Mouse (Mus musculus) embryonic facial prominence, embryonic 13.5 days (tissue): ENCODE measurements around the gene Lgals12. TPM values are rescaled to one million over a fixed set of nuclear protein-coding genes. Genes with fewer than 3 reads are reported as not detected.

Experiments used
- ATAC-seq: fragments of 200-750 bp; cut with Nextera tagmentation; 2 replicates; pipeline ENCODE4 v1.8.0; 2017; ENCODE audit warnings: low read depth; ENCODE audit not compliant: insufficient number of reproducible peaks, insufficient read depth, low FRiP score, low TSS enrichment
- H3K27ac ChIP-seq: fragments of 300-500 bp; sonication (generic); 2 replicates; pipeline ENCODE4 v1.5.1; 2015; ENCODE audit warnings: moderate library complexity, mild to moderate bottlenecking, inconsistent platforms
- H3K27me3 ChIP-seq: fragments of 300-500 bp; sonication (generic); 2 replicates; pipeline ENCODE4 v1.6.1; 2015; ENCODE audit warnings: mild to moderate bottlenecking, inconsistent platforms
- H3K36me3 ChIP-seq: fragments of 300-500 bp; sonication (generic); 2 replicates; pipeline ENCODE4 v1.6.1; 2015; ENCODE audit warnings: mild to moderate bottlenecking, inconsistent platforms
- H3K4me1 ChIP-seq: fragments of 300-500 bp; sonication (generic); 2 replicates; pipeline ENCODE4 v1.6.1; 2015; ENCODE audit warnings: inconsistent platforms
- H3K4me2 ChIP-seq: fragments of 300-500 bp; sonication (generic); 2 replicates; pipeline ENCODE4 v1.6.1; 2015; ENCODE audit warnings: moderate library complexity, mild to moderate bottlenecking, inconsistent platforms
- H3K4me3 ChIP-seq: fragments of 300-500 bp; sonication (generic); 2 replicates; pipeline ENCODE4 v1.5.1; 2015; ENCODE audit warnings: mild to moderate bottlenecking, inconsistent platforms
- H3K9ac ChIP-seq: fragments of 300-500 bp; sonication (generic); 2 replicates; pipeline ENCODE4 v1.6.1; 2015; ENCODE audit warnings: mild to moderate bottlenecking, inconsistent platforms
- H3K9me3 ChIP-seq: fragments of 300-500 bp; sonication (generic); 2 replicates; pipeline ENCODE4 v1.6.1; 2016; ENCODE audit warnings: inconsistent platforms
- WGBS: fragments of 180-500 bp; shearing (Covaris S2); methylation state at CpG from one replicate; pipeline ENCODE4 v1.1.7; 2015; ENCODE audit warnings: mixed read lengths; 5-methylcytosine and 5-hydroxymethylcytosine counted together
- polyA plus RNA-seq: library from polyadenylated mRNA; unstranded; fragments of >200 nt; fragmentation: Nextera tagmentation; extraction: Ambion mirVana; gene quantifications from 2 replicates; pipeline ENCODE4 v1.2.1, GENCODE M21; 2015

Gene Lgals12
- polyA plus RNA-seq, 1 experiment from 2014 or later = 0.65 TPM

- H3K9ac ChIP-seq = peak overlapping the region; percentile 61
Observed at GRCm38 (mm10) chr19:7605930-7606783, 836 bp downstream of the Lgals12 start.

GRCm38 (mm10) chr19:7605013-7605412 is 2.0 kb downstream of the Lgals12 start:
- peaks cover 25% of the 10 kb centered on the region for H3K4me1 ChIP-seq
- no peak overlapping the region for H3K27ac ChIP-seq
- no peaks in the 10 kb centered on the region for H3K9me3 ChIP-seq
- no peak overlapping the region for H3K9ac ChIP-seq
- H3K27me3 ChIP-seq = no peaks in the 10 kb centered on the region
- H3K4me3 ChIP-seq = no peak overlapping the region
- ATAC-seq = no peak
- H3K4me2 ChIP-seq = no peak overlapping the region
- H3K36me3 ChIP-seq = no peaks in the 10 kb centered on the region

More at GRCm38 (mm10) chr19:7605930-7606783, 836 bp downstream of the Lgals12 start:
- H3K36me3 ChIP-seq = no peaks in the 10 kb centered on the region
- peak; percentile 75 for ATAC-seq
- 3% methylated on average over 15 of the region's 15 CpGs for WGBS
- H3K4me1 ChIP-seq = peaks cover 25% of the 10 kb centered on the region
- peak overlapping the region; percentile 32 for H3K4me3 ChIP-seq
- no peaks in the 10 kb centered on the region for H3K27me3 ChIP-seq
- no peaks in the 10 kb centered on the region for H3K9me3 ChIP-seq
- H3K27ac ChIP-seq = peak overlapping the region; percentile 72
- H3K4me2 ChIP-seq = peak overlapping the region; percentile 71

DNA sequence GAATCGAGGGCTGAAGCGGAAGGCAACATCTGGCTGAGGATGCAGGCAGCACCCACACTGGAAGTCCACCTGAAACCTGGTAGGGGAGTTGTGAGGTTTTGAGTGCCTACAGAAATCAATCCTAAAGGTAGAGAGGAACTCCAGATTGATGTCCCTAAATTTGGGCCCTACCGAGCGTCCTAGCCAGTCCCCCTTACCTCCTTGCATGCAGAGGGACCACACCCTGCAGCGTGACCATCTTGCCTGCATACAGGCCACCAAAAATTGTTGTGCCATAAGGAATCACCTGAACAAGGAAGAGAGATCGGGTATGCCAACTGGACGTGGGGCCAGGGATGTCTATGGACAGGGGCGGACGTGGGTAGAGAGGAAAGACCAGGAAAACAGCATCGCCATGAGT is 2.9 kb downstream of the Lgals12 start:
- Histone ChIP-seq H3K4me1 (peaks cover 25% of the 10 kb centered on the region), H3K9ac (no peak overlapping the region), H3K27ac (no peak overlapping the region), H3K27me3 (no peaks in the 10 kb centered on the region), H3K4me3 (no peak overlapping the region), H3K36me3 (no peaks in the 10 kb centered on the region), H3K9me3 (no peaks in the 10 kb centered on the region), H3K4me2 (no peak overlapping the region)
- no peak for ATAC-seq
- WGBS = 92% methylated on average over 10 of the region's 10 CpGs

- H3K9ac ChIP-seq = no peak overlapping the region
- 81% methylated on average over 4 of the region's 4 CpGs for WGBS
- no peaks in the 10 kb centered on the region for H3K9me3 ChIP-seq
- peaks cover 9% of the 10 kb centered on the region for H3K4me1 ChIP-seq
- no peak for ATAC-seq
- no peak overlapping the region for H3K4me3 ChIP-seq
- H3K27ac ChIP-seq = no peak overlapping the region
- no peak overlapping the region for H3K4me2 ChIP-seq
- no peaks in the 10 kb centered on the region for H3K36me3 ChIP-seq
- H3K27me3 ChIP-seq = no peaks in the 10 kb centered on the region
Observed at GRCm38 (mm10) chr19:7601551-7601950, 5.4 kb downstream of the Lgals12 start.

GRCm38 (mm10) chr19:7598481-7598880 is 8.5 kb downstream of the Lgals12 start:
- Histone ChIP-seq H3K27ac (no peak overlapping the region), H3K9me3 (no peaks in the 10 kb centered on the region), H3K4me2 (no peak overlapping the region), H3K36me3 (no peaks in the 10 kb centered on the region), H3K4me1 (no peaks in the 10 kb centered on the region), H3K4me3 (no peak overlapping the region), H3K27me3 (no peaks in the 10 kb centered on the region), H3K9ac (no peak overlapping the region)
- no peak for ATAC-seq
- WGBS = 39% methylated on average over 4 of the region's 4 CpGs

- H3K4me2 ChIP-seq = no peak overlapping the region
- H3K27me3 ChIP-seq = no peaks in the 10 kb centered on the region
- H3K4me1 ChIP-seq = 0 out of 2 replicates have a peak, but pooled peaks cover 3% of the 10 kb centered on the region
- H3K36me3 ChIP-seq = no peaks in the 10 kb centered on the region
- no peak overlapping the region for H3K4me3 ChIP-seq
- H3K9ac ChIP-seq = no peak overlapping the region
- no peaks in the 10 kb centered on the region for H3K9me3 ChIP-seq
- no peak overlapping the region for H3K27ac ChIP-seq
- no peak for ATAC-seq
- WGBS = 10% methylated on average over 2 of the region's 2 CpGs
Observed at GRCm38 (mm10) chr19:7595534-7595933, 11.5 kb downstream of the Lgals12 start.

DNA sequence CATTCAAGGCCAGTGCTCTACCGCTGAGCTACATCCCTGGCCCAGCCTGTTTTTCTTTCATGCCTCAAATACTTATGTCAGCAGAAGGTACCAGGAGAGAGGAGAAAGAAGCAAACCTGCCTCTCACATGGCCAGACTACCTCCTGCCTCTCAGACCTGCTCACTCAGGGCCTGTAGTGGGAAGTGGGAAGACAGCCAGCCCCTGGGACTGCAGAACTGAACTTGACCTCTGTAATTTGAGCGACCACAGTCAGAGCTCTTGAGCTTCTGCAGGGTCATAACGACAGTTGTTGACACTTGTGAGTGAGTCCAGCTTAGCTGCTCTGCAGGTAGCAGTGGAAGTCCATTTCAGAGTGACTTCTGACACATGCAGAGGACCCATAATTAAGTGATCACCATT is 15.0 kb downstream of the Lgals12 start:
- Histone ChIP-seq H3K4me1 (0 out of 2 replicates have a peak, but pooled peaks cover 3% of the 10 kb centered on the region), H3K4me2 (no peak overlapping the region), H3K27me3 (no peaks in the 10 kb centered on the region), H3K4me3 (no peak overlapping the region), H3K9ac (no peak overlapping the region), H3K36me3 (no peaks in the 10 kb centered on the region), H3K27ac (no peak overlapping the region), H3K9me3 (no peaks in the 10 kb centered on the region; the same call in 1 of the 2 replicates)
- WGBS = 39% methylated on average over 3 of the region's 3 CpGs
- no peak for ATAC-seq

DNA sequence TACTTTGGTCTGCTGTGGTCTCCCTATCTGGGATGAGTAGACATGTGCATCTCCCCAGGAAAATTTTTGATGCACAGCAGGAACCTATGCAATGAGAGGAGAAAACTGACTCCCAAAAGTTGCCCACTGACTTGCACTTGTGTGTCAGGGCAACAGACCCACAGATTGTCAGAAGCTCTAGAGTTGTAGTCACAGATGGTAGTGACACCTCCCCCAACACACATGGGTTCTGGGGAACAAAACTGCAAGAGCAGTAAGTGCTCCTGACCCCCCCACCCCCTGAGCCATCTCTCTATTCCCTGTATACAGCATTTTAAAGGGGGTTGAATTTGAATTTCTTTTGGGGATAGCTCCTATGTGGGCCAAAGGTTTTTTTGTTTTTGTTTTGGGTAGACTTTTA is 16.2 kb downstream of the Lgals12 start:
- Histone ChIP-seq H3K27ac (no peak overlapping the region), H3K4me1 (0 out of 2 replicates have a peak, but pooled peaks cover 3% of the 10 kb centered on the region), H3K9me3 (no peaks in the 10 kb centered on the region; the same call in 1 of the 2 replicates), H3K36me3 (no peaks in the 10 kb centered on the region), H3K27me3 (no peaks in the 10 kb centered on the region), H3K4me3 (no peak overlapping the region), H3K4me2 (no peak overlapping the region), H3K9ac (no peak overlapping the region)
- no peak for ATAC-seq

DNA sequence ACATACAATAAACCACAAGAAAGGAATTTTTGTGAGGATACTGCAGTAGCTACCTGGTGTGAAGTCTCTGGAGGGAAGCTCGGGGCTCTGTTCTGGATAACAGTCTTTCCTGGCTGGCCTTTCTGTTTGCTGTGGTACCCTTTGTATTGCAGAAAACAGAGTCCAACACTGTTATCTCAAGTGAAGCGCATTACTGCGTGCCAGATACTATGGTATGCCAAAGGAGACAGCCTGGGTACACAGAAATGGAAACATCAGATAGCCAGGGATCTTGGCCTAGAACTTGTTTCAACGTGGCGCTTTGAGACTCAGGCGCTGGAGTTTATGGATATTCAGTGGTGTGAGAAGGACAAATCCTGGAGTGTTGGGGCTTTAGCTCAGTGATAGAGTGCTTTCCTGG is 21.2 kb downstream of the Lgals12 start:
- Histone ChIP-seq H3K27ac (no peak overlapping the region), H3K4me2 (no peak overlapping the region), H3K9ac (no peak overlapping the region), H3K4me3 (no peak overlapping the region), H3K4me1 (peaks cover 8% of the 10 kb centered on the region; the same call in 1 of the 2 replicates), H3K9me3 (no peaks in the 10 kb centered on the region; the same call in 1 of the 2 replicates), H3K27me3 (no peaks in the 10 kb centered on the region), H3K36me3 (no peaks in the 10 kb centered on the region)
- WGBS = 94% methylated on average over 6 of the region's 6 CpGs
- no peak for ATAC-seq

DNA sequence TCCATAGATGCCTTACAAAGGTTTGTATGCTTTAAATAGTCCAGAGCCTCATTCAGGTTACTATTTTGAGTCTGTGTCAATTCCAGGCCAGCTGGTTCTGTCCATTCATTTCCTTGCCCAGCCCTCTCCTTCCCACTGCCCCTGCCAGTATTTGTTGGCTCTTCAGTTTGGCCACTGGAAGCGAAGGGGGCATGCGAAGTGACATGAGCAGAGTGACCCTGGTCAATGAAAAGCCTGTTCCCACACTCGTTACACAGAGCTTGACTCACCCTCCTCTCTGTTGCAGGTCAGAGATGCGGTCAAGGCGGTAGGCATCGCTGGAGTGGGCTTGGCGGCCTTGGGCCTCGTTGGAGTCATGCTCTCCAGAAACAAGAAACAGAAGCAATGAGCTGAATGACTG is 21.7 kb downstream of the Lgals12 start:
- WGBS = 86% methylated on average over 8 of the region's 8 CpGs
- no peaks in the 10 kb centered on the region for H3K36me3 ChIP-seq
- no peak overlapping the region for H3K4me3 ChIP-seq
- H3K4me1 ChIP-seq = peaks cover 8% of the 10 kb centered on the region; the same call in 1 of the 2 replicates
- H3K27ac ChIP-seq = no peak overlapping the region
- H3K9ac ChIP-seq = no peak overlapping the region
- no peak overlapping the region for H3K4me2 ChIP-seq
- H3K27me3 ChIP-seq = no peaks in the 10 kb centered on the region
- no peaks in the 10 kb centered on the region; the same call in 1 of the 2 replicates for H3K9me3 ChIP-seq
- ATAC-seq = no peak

GRCm38 (mm10) chr19:7583599-7583998 is 23.4 kb downstream of the Lgals12 start:
- no peak for ATAC-seq
- Histone ChIP-seq H3K4me1 (peaks cover 8% of the 10 kb centered on the region; the same call in 1 of the 2 replicates), H3K9me3 (no peaks in the 10 kb centered on the region; the same call in 1 of the 2 replicates), H3K4me3 (no peak overlapping the region), H3K36me3 (no peaks in the 10 kb centered on the region), H3K4me2 (no peak overlapping the region), H3K27ac (no peak overlapping the region), H3K9ac (no peak overlapping the region), H3K27me3 (no peaks in the 10 kb centered on the region)
- 64% methylated on average over 3 of the region's 3 CpGs for WGBS

DNA sequence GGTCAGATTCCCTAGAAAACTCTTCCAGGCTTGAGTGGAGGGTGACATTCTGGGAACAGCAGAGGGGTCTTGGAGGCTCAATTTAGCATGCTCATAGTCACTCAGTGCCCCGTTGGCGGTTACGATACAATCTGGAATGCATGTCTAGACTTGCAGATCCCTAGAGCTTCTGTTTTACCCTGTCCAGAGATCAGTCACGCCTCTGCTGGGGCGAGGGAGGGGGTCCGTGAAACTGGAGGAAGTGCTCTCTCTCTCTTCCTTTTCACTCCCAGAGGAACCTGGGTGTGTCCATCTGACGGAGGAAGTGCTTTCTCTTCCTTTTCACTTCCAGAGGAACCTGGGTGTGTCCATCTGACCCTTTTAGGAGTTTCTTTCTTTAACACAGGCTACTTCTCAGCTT is 23.9 kb downstream of the Lgals12 start:
- Histone ChIP-seq H3K36me3 (no peaks in the 10 kb centered on the region), H3K4me2 (no peak overlapping the region), H3K9me3 (no peaks in the 10 kb centered on the region; the same call in 1 of the 2 replicates), H3K27ac (no peak overlapping the region), H3K4me1 (peaks cover 8% of the 10 kb centered on the region; the same call in 1 of the 2 replicates), H3K27me3 (no peaks in the 10 kb centered on the region), H3K9ac (no peak overlapping the region), H3K4me3 (no peak overlapping the region)
- no peak for ATAC-seq
- 43% methylated on average over 7 of the region's 7 CpGs for WGBS
